Mouse (Mus musculus): Measurements from ENCODE around the gene Tcp11l1.

Gene Tcp11l1

DNA sequence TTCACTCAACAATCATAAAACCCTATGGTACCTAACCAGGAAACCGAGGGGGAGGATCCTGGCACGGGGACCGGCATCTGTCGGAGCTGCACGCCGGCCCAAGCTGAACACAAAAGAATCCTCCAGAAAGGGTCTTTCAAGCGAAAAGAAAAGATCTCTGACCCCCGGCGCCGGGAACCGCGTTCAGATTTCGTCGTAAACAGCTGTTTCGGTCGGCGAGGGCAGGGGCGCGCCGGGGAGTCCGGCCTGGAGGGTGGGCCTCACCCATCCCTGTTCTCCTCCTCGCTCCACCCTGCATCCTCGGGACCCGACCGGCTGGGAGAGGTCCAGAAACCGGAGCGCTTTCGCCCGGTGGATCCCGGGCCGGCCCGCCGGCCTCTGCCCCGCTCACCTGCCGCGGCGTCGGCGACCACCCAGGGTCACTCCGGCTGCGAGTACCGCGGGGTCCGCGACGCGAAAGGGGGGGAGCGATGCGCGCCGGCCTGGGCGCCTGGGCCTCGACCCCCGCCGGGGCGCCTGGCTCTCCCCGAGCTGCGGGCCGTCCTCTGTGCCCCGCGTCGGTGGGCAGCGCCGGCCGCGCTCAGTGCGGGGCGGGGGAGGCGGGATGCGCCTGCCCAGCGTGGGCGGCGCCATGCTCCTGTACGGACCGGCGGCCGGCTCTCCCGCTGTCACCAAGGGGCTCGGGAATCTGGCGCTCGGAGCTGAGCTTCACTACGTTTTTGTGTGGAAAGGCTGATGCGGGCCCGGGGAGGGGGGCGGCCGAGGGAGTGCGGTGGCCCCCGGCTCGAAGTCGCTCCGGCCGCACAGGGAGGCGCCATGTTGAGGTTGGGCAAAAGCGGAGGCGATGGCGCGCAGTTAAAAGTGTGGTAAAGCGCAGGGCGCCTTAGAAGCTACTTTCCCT, at the start of gene Tcp11l1:
Tcp11l1 (minus strand) TSS at position 585 of the 901 bp plus-strand sequence.
- peak; percentile 41 to 69 for DNase-seq (ENCODE audit: low spot score in 2 of 2)

DNA sequence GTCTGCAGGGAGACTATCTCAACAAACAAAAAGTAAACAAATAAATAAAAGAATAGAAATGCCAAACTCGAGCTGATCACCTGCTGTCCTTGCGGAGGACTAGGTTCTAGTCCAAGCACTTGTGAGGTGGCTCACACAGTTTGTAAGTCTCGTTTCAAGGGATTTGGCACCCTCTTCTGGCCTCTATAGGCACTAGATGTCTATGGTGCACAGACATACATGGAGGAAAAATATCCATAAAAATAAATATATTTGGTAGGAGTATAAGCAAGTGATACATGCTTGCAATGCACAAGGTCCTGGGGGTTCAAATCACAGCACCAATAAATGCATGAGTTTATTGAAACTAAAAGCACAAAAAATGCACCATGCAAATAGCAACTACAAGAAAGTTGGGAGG, 38.6 kb upstream of the Tcp11l1 start:
- DNase-seq (ENCODE audit: low spot score in 2 of 2) = no peak

DNA sequence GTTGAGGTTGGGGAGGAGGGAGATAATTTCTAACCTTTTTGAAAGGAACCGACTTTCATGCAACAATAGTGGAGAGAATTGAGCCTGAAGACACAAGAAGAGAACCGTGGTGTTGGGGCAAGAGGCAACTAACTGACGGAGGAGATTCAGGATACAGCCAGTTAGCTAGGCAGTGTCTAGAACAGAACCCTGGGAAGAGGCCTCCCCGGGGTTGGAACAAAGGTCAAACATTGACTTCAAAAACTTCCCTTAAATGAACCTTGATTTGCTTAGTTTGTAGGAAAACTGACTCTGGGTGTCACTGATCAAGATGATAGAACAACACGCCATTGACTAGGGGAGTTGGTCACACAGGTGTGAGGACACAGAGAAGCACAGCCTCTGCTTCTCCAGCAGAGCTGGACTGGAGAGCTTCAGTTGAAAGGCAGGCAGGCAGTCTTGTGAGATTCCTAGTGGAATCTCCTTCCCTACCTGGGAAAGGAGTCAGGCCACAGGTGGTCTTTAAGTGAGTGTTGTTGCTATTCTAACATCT, 36.7 kb upstream of the Tcp11l1 start:
- no peak for DNase-seq (ENCODE audit: low spot score in 2 of 2)

DNA sequence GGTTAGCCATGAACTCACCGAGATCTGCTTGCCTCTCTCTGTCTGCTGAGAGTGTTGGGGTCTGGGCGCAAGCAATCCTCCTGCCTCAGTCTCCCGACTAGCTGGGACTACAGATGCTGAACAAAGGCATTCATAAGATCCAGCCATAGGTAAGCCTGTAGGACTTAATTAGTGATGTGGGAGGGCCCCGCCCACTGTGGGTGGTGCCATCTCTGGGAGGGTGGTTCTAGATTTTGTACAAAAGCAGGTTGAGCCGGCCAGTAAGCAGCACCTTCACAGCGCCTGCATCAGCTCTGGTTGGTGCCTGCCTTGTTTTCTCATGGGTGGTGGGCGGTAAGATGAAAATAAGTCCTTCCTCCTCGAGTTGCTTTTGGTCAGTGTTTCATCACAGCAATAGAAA, 34.3 kb upstream of the Tcp11l1 start:
- DNase-seq (ENCODE audit: low spot score in 2 of 2) = no peak

DNA sequence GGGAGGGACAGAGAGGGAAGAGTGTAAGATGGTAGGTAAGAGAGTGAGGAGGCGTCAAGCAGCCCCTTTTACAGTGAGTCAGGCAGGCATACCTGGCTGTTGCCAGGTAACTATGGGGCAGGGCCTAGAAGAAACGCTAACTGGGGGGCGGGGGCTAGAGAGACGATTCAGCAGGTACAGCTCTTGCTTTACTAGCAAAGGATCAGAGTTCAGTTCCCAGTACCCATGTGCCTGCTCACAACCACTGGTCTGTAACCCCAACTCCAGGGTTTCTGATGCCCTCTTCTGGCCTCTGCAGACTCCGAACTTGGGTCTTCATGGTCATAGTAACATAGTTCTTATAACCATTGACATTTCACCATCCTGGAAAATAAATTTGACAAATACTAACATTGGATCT, 32.0 kb upstream of the Tcp11l1 start:
- no peak for DNase-seq (ENCODE audit: low spot score in 2 of 2)

DNA sequence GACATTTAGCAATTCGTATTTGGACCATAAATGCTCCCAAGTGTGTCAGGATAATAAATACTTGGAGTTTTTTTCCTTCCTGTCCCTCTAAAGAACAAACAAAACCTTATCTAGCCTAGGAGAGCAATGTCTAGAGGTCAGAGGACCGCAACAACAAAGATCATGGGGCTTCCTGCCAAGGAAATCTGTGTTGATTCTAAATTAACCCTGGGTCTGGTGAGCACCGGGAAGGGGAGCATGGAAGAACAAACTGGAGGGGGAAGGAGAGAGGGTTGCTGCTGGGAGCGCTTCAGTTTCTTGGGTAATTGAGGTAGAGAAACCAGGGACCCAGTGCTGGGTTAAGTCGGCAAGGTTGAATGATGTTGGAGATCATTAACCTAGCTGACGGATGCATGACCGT, 31.2 kb upstream of the Tcp11l1 start:
- no peak for DNase-seq (ENCODE audit: low spot score in 2 of 2)

DNA sequence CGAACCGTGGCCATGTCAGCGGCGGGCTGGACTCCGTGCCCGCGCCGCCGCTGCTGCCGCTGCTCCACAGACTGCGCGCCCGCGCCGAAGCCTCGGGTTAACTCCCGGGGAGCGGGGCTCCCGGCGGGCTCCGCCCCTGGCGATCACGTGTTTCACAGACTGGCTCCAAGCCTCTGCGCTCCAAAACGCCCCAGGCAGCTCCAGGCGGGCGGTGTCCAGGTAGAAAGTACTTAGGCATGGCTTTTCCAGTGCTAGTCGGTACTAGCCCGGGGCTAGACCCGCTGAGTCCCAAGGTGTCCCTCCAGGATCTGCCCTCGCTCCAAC, 30.7 kb upstream of the Tcp11l1 start, which contains the start of gene Depdc7:
Depdc7 (minus strand) TSS at position 138 of the 324 bp plus-strand sequence.
- peak; percentile 69 to 80 for DNase-seq (ENCODE audit: low spot score in 2 of 2)

DNA sequence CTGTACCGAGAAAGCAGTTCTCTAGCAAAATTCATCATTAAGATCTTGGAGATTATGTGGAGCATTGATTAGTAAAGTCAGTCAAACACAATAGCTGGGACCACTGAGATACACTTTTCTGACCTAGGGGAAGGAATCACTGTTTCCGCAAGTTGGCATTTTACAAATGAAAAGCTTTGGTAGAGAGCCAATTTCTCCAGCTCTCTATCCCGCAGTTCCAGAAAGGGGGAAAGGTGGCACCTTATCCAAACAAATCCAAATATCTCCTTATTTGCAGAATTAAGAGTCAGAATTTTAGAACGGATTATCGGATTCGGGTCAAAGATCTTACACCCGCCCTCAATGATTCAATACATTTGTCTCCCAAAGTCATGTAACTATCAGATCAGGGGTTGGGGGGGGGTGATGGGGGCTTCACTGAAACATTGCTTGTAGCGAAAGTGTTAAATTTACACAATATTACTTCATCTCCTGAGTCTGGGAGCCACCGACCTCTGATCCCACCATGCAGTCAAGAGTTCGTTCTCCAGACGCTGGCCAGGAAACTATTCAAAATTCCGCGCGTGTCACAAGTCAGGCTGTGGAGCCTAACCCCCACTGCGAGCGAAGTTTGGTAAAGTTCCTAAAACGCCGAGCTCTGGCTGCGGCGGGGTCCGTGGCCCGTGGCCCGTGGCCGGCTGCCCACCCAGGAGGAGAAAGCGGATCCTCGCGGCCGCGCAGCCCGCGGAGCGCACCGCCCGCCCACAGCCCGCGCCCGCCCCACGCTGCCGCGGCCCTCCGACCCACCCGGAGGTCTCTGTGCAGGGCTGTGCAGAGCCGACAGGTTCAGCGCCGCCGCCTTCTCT, 30.1 kb upstream of the Tcp11l1 start:
- DNase-seq (ENCODE audit: low spot score in 2 of 2) = no peak

DNA sequence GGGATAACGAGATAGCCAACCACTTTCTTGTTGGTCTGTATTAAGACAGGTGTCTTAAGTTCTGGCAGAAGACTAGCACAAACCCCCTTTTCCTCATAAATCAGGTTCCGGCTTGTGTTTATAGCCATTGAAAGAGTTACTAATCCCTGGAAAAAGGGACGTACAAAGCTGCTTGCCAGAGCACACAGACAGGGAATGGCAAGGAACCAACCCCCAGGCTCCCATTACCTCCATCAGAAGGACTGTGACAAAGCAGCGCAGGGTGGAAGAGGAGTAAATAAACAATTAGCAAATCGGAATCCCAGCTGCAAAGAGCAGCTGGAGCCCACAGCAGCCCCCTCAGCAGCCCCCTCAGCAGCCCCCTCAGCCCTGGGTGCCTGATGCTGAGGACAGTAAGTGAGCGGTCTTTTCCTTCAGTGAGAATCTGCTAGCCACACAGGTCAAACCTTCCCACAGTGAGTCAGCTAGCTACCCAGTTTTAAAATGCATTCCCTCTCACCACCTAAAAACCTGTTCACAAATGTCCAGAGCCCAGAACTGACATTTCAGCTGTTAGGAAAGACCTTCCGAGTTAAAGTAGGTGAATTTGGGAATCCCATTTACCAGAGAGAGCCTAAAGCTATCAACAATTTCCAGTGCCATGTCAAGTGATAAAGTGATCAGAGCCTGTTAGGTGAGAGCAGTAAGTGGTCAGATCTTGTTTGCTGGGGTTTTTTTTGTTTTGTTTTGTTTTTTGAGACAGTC, 29.2 kb upstream of the Tcp11l1 start:
- DNase-seq (ENCODE audit: low spot score in 2 of 2) = no peak

DNA sequence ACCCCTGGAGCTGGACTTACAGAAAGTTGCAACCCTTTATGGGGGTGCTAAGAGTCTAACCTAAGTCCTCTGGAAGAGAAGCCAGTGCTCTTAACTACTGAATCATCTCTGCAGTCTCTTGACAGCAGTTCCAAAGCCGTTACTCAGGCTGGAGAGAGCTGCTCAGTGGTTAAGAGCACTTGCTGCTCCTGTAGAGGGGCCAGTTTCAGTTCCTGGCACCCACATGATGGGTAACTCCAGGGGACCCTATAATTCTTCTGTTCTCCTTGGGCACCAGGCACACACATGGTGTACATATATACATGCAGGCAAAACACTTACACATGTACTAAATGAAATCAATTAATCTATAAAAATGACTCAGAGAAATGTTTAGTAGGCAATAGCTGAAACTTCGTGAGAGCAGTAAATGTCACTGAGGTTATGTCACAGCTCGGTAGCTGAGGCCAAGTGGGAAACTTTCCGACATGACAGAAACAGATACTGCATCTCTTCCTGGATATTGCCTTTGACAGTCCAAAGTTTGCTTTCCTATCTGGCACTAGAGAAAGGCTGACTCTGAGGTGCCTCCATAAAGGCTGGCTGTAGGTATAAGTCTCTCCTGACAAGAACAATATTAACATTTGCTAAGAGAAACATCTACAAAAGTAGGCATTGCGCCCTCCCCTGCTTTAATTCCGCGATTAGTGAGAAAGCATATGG, 28.4 kb upstream of the Tcp11l1 start:
- DNase-seq (ENCODE audit: low spot score in 2 of 2) = no peak

DNA sequence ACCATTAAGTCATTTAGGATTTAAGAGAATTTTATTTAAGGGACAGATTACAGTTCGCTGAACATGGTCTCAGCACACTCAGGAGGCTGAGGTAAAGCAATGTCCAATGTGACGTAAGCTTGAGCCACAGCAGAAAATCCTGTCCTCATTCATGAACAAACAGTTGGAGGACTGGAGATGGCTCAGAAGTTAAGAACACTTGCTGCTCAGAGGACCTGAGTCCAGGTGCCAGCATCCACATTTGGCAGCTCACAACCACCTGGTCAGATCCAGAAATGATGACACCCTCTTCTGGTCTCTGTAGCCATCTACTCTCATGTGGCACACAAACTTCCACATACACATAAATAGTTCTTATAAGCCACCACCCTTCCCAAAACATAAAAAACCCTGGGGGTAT, 27.7 kb upstream of the Tcp11l1 start:
- no peak for DNase-seq (ENCODE audit: low spot score in 2 of 2)

DNA sequence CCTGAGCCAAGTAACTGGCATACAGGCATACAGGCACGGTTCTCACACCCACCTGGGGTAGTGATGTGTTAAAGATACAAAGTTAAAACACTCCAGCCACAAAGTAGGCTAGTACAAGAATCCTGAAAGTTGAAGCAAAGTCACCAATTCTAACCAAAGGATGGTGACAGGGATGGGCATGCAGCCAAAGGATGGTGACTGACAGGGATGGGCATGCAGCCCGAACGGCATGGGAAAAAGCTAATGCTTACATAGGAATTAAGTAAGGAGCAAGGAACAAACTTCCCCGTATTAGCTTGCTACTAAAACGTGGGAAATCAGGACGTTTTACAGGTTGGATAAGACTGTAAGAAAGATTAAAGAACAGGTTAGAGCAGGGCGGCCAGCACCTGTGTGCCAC, 24.3 kb upstream of the Tcp11l1 start:
- no peak for DNase-seq (ENCODE audit: low spot score in 2 of 2)

DNA sequence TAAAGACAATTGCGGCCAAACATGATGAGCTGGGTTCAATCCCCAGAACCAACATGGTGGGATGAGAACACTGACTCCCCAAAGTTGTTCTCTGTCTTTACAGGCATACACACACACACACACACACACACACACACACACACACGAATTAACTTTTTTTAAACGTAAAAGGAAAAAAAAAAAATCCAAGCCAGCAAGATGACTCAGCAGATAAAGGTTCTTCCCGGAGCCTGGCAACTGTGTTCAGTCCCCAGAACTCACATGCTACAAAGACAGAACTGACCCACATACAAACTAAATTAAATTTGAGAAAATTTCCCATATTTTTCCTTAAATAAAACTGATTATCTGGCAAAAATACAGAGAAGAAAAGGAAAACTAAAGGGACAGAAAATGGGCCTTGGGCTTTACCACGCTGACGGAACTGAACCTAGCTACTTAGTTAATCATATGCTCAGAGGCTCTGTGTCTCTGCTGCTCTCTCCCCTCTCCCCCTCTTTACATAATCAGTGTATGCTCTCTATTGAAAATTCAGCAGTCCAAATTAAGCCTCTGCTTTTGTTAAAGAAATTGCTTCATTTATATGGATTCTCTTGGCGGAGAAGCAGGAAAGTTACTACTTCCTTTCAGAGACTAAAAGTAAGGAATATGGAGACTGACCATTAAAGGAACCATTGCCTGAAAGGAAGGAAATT, 20.7 kb upstream of the Tcp11l1 start:
- DNase-seq (ENCODE audit: low spot score in 2 of 2) = no peak

DNA sequence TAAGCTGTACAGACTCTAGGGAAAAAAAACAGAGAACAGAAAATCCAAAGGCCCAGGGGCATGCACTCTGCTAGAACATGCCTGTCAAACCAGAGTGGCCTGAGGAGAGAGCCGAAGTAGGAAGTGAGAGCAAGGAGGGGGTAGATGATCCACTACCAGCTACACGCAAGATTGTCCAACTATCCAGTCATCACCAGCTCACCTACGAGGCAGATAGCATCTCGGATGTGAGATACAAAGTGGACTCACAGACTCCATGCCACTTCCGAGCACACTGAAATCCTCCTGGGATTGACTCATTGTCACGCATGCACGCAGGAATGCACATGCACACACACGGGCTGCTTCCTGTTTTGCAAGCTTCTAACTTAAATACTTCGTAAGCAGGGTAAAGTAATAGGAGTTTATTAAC, 20.1 kb upstream of the Tcp11l1 start:
- DNase-seq (ENCODE audit: low spot score in 2 of 2) = no peak

DNA sequence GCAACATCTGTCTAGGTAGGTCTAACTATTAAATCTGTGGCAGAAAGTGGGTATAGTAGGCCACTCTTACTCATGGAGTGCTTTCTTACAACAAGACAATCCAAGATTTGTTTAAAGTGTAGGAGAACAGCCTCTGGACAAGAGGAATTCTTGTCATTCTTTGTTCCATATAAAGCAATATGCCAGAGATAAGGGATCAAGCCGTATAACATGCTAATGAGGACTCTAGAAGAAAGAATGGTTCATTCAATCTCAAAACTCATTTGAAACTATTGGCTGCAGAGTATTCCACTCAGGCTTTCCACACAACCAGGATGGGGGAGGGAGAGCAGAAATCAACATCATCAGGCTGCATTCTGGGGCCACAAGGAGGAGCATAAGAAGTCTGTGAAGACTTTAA, 15.4 kb upstream of the Tcp11l1 start:
- no peak for DNase-seq (ENCODE audit: low spot score in 2 of 2)

DNA sequence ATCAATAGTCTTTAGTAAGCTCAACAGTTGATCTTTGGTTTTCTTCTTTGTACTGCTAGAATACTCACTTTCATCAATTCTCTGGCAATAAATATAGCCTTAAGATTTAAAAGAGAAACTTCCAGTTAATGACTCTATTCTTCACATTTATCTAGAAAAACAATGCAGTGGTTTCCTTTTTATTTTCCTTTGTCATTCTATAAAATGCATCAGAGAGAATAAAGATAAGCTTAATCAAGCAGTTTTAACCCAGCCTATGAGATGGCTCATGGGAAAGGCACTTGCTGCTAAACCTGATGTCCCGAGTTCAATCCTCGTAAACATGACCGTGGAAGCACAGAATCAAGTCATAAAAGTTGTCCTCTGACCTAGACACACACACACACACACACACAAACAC, 10.1 kb upstream of the Tcp11l1 start:
- no peak for DNase-seq (ENCODE audit: low spot score in 2 of 2)

DNA sequence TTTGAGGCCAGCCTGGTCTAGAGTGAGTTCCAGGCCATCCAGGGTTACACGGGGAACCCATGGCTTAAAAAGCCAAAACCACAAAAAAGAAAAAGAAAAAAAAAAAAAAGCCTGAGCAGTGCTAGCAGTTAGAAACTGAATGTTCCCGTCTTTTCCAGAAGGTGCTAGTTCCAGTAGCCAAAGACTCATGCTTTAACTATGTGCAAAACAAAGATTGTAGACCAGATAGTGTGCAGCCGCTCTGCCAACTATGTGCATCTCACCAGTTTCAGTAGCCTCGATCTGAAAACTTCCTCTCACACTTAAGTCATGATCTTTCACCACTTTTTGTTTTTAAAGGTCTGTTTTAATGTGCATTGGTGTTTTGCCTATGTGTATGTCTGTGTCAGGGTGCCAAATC, 5.9 kb upstream of the Tcp11l1 start:
- no peak for DNase-seq (ENCODE audit: low spot score in 2 of 2)

DNA sequence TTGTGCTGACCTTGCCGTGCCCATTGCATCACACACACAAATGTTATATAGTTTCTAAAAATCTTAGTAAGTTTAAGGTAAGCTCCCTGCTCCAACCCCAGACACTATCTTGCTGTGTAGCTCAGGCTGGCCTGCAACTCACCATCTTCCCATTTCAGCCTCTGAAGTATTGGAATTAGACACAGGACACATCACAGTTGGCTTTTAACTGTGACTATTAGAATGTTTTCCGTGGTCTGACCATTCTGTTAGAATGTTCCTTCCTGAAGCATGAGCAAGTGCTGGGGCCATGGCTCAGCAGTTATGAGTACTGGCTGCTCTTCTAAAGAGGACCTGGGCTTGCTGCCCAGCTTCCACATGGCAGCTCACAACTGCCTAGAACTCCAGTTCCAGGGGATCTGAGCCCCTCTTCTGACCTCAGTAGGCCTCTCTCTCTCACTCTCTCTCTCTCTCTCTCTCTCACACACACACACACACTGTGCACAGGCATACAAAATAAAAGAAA, 5.3 kb upstream of the Tcp11l1 start:
- no peak for DNase-seq (ENCODE audit: low spot score in 2 of 2)

DNA sequence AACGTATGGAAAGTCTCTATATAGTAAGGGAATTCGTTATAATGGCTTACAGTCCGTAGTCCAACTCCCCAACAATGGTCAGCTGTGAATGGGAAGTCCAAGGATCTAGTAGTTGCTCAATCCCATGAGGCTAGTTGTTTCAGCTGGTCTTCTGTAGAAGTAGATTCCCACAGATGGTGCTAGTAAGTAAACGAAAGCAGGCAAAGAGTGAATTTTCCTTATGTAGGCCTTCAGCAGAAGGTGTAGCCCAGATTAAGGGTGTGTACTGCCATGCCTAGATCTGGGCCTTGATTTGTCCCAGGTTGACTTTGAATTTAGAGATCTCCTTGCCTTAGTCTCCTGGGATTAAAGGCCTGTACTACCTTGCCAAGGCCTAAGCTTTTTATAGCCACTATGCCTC, 4.3 kb upstream of the Tcp11l1 start, which contains the start of gene Pin1rt1:
Pin1rt1 (minus strand) TSS at position 101 of the 400 bp plus-strand sequence.
- DNase-seq (ENCODE audit: low spot score in 2 of 2) = no peak

DNA sequence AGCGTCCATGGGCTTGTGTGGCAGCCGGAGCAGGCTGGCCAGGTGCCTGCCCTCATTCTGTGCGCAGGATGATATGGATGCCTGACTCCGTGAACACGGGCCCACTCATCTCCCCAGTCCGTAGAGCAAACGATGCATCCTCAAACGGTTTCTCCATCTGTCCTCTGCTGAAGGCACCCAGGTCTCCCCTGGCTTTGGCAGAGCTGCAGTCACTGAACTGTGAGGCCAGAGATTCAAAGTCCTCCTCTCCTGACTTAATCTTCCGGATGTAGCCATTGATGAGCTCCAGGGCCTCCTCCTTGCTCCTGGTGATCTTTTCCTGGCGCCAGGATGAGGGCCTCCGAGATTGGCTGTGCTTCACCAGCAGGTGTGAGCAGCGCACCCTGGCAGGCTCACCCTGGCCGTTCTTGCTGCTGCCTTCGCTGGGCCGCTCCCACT, 2.3 kb upstream of the Tcp11l1 start:
- DNase-seq (ENCODE audit: low spot score in 2 of 2) = peak in 1 of 2 experiments; percentile 17
